Mouse (Mus musculus) monocyte, adult 2 months (primary cell): ENCODE results near the gene Pex5.

Experiments
- DNase-seq, 2 experiments: peaks; one replicate each; pipeline ENCODE4 v3.0.0; 2022; ENCODE audit warnings: low spot score in 2 of 2, low read depth in 1 of 2

Gene Pex5

DNA sequence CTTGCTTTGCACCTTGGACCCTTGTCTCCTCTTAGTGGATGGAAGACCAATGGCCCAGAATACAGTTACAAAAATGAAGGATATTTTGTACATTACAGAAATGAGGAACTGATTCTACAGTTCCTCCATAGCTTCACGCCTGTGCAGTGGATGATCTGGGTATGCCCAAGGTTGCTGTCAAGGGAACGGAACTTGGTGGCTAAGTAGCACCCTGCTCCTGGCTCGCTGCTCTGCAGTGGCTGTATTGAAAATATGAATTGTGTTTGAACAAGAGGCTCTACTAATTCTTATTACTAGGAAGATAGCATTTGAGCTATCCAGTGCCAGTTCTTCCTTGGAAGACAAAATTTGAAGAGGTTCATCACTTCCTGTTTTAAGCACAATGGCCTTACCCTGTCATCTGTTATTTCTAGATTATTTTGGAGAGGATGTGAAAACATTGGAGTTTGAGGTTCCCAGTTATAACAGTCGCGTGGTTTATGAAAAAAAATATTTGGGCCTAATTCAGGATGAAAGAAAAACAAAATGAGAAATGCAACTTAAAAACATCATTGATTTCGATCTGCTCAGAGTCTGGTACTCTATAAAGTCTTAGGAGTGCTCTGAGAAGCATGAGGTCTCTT, 41.2 kb downstream of the Pex5 start:
- peak; percentile 42 to 50 for DNase-seq

DNA sequence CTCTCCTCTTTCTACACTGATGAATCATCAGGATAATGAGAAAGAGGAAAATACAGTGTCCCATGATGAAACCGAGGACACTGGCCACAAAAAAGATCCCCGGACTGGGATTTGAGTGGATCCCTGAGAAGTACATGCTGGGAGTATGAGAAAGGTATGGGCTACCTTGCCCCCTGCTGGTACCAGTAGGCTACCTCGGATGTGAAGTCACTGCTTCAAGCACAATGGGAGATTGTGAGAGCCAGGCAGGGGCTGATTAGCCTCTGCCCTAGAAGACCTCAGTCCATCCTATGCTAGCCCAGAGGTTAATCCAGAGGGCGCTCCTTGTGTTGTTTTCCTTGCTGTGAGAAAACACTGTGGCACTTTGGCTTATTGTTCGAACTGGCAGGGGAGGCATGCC, 50.5 kb downstream of the Pex5 start:
- no peak for DNase-seq

DNA sequence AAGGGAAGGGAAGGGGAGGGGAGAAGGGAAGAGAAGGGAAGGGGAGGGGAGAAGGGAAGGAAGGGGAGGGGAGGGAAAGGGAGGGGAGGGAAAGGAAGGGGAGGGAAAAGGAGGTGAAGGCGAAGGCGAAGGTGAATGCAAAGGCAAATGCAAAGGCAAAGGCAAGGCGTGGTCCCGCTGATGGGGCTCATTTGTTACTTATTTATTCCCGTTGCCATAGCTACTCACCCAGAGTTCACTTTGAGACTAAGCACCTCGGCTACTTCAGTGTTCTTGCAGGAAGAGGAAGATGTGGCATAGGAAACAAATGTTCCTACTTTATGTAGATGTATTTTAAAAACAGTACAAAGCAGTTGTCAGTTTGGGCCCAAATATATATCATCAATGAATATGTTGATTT, 54.3 kb downstream of the Pex5 start:
- no peak for DNase-seq

DNA sequence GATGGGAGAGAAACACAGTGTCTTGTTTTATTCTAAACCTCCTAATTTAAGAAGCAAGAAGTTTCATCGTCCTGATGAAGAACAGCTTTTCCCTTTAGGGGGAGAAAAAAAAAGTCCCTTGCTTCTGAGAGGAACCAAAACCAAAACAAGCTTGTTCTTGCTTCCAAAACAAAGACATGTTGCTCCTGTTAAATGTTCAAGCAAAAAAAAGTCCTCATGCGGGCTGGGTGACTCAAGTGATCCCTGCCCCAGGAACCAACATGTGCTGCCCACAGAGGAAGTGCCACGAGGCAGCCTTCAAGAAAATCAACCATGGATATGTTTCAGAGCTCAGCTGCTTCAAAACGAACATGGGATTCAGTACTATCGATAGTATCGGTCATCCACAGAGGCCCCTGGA, 55.9 kb downstream of the Pex5 start:
- DNase-seq, result no peak

DNA sequence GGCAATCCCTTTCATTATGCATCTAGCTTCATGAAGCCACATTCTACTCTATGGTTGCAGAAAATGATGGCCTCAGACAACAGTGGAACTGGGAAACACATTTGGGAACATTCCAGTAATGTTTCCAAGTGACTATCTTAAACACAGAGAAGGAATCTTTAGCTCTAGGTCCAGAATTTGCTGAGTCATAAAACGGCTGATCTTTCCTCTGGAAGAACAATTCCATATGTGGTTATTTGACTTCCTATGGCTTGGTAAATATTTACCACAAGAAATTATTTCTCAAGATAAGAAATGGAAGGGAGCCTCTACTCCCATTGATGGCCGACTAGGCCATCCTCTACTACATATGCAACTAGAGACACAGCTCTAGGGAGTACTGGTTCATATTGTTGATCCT, 61.6 kb downstream of the Pex5 start:
- no peak for DNase-seq
